Mouse (Mus musculus) hindbrain, embryonic 16.5 days (tissue): ENCODE data around the gene Ucn3. TPM values are rescaled to one million over a fixed set of nuclear protein-coding genes. Genes with fewer than 3 reads are reported as not detected.

Experiments used
- ATAC-seq: fragments of 200-750 bp; cut with Nextera tagmentation; 2 replicates; pipeline ENCODE4 v1.8.0; 2017; ENCODE audit warnings: moderate TSS enrichment, moderate library complexity
- H3K27ac ChIP-seq: fragments of 300-500 bp; sonication (generic); 2 replicates; pipeline ENCODE4 v1.5.1; 2014; ENCODE audit warnings: low read depth, mild to moderate bottlenecking, control low read depth, low read length, moderate library complexity
- H3K27me3 ChIP-seq: fragments of 300-500 bp; sonication (generic); replicated peaks from 2 replicates; pipeline ENCODE4 v1.6.1; 2014; ENCODE audit warnings: low read length; ENCODE audit not compliant: control insufficient read depth, insufficient read depth
- H3K36me3 ChIP-seq: fragments of 300-500 bp; sonication (generic); 2 replicates; pipeline ENCODE4 v1.6.1; 2014; ENCODE audit warnings: mild to moderate bottlenecking, low read length, moderate library complexity, mixed read lengths; ENCODE audit not compliant: control insufficient read depth, insufficient read depth
- H3K4me1 ChIP-seq: fragments of 300-500 bp; sonication (generic); 2 replicates; pipeline ENCODE4 v1.6.1; 2014; ENCODE audit warnings: low read depth, low read length; ENCODE audit not compliant: control insufficient read depth, insufficient read depth
- H3K4me2 ChIP-seq: fragments of 300-500 bp; sonication (generic); 2 replicates; pipeline ENCODE4 v1.6.1; 2014; ENCODE audit warnings: mild to moderate bottlenecking, low read length, control low read depth, moderate library complexity
- H3K4me3 ChIP-seq: fragments of 300-500 bp; sonication (generic); 2 replicates; pipeline ENCODE4 v1.5.1; 2014; ENCODE audit warnings: mild to moderate bottlenecking, low read length, control low read depth, moderate library complexity
- H3K9ac ChIP-seq: fragments of 300-500 bp; sonication (generic); 2 replicates; pipeline ENCODE4 v1.6.1; 2014; ENCODE audit warnings: low read depth, mild to moderate bottlenecking, control low read depth, low read length, moderate library complexity
- H3K9me3 ChIP-seq: fragments of 300-500 bp; sonication (generic); 2 replicates; pipeline ENCODE4 v1.6.1; 2014; ENCODE audit warnings: mild to moderate bottlenecking, low read length, moderate library complexity; ENCODE audit not compliant: control insufficient read depth
- WGBS: fragments of 180-500 bp; shearing (Covaris S2); extraction: QIAGEN DNeasy Blood & Tissue Kit; methylation state at CpG from one replicate; pipeline ENCODE4 v1.1.7; 2014; 5-methylcytosine and 5-hydroxymethylcytosine counted together
- microRNA-seq: library from miRNA; unstranded; fragments of <30 nt; microRNA quantifications from one replicate; pipeline ENCODE4, GENCODE M21; 2017
- polyA plus RNA-seq: library from polyadenylated mRNA; unstranded; fragments of >200 nt; fragmentation: Nextera tagmentation; extraction: Ambion mirVana; gene quantifications from 2 replicates; pipeline ENCODE4 v1.2.1, GENCODE M21; 2015

Ucn3 gene
- polyA plus RNA-seq, 1 experiment from 2014 or later = 0.20 TPM

- no peak overlapping the region for H3K9ac ChIP-seq
- H3K27me3 ChIP-seq = peaks cover 4% of the 10 kb centered on the region; the same call in 1 of the 2 replicates
- H3K9me3 ChIP-seq = no peaks in the 10 kb centered on the region
- 85% methylated on average over 8 of the region's 8 CpGs for WGBS
- H3K36me3 ChIP-seq = no peaks in the 10 kb centered on the region
- no peak overlapping the region for H3K4me2 ChIP-seq
- ATAC-seq = no peak
- peaks cover 3% of the 10 kb centered on the region for H3K4me1 ChIP-seq
- no peak overlapping the region for H3K4me3 ChIP-seq
- no peak overlapping the region for H3K27ac ChIP-seq
These were observed 49.7 kb downstream of the Ucn3 start for GRCm38 (mm10) chr13:3895397-3895980.

GRCm38 (mm10) chr13:3894549-3894948, 50.6 kb downstream of the Ucn3 start:
- H3K36me3 ChIP-seq = no peaks in the 10 kb centered on the region
- no peak for ATAC-seq
- H3K4me2 ChIP-seq = no peak overlapping the region
- H3K9me3 ChIP-seq = no peaks in the 10 kb centered on the region
- WGBS = 76% methylated on average over 8 of the region's 8 CpGs
- H3K9ac ChIP-seq = no peak overlapping the region
- peaks cover 4% of the 10 kb centered on the region; the same call in 1 of the 2 replicates for H3K27me3 ChIP-seq
- H3K4me3 ChIP-seq = no peak overlapping the region
- no peak overlapping the region for H3K27ac ChIP-seq
- peaks cover 3% of the 10 kb centered on the region for H3K4me1 ChIP-seq

- Histone ChIP-seq H3K4me2 (peak overlapping the region; percentile 93), H3K27ac (0 out of 2 replicates have a peak overlapping the region, but pooled peaks have one; percentile 39), H3K27me3 (peaks cover 4% of the 10 kb centered on the region; the same call in 1 of the 2 replicates), H3K9me3 (no peaks in the 10 kb centered on the region), H3K4me1 (peaks cover 3% of the 10 kb centered on the region), H3K4me3 (peak overlapping the region; percentile 57), H3K36me3 (no peaks in the 10 kb centered on the region), H3K9ac (peak overlapping the region; percentile 72)
- under 1% methylated on average over 35 of the region's 35 CpGs for WGBS
- ATAC-seq = peak; percentile 100
These were observed 51.9 kb downstream of the Ucn3 start for GRCm38 (mm10) chr13:3893126-3893734.

GRCm38 (mm10) chr13:3892601-3893000, 52.5 kb downstream of the Ucn3 start:
- H3K4me1 ChIP-seq = peaks cover 3% of the 10 kb centered on the region
- no peak overlapping the region for H3K27ac ChIP-seq
- peak overlapping the region; percentile 57 for H3K4me3 ChIP-seq
- H3K27me3 ChIP-seq = peaks cover 4% of the 10 kb centered on the region; the same call in 1 of the 2 replicates
- 21% methylated on average over 7 of the region's 7 CpGs for WGBS
- ATAC-seq = no peak
- H3K9me3 ChIP-seq = no peaks in the 10 kb centered on the region
- H3K4me2 ChIP-seq = peak overlapping the region; percentile 93
- no peak overlapping the region for H3K9ac ChIP-seq
- no peaks in the 10 kb centered on the region; the same call in 1 of the 2 replicates for H3K36me3 ChIP-seq

- H3K9me3 ChIP-seq = no peaks in the 10 kb centered on the region
- H3K27ac ChIP-seq = no peak overlapping the region
- peaks cover 6% of the 10 kb centered on the region; the same call in 1 of the 2 replicates for H3K36me3 ChIP-seq
- peaks cover 4% of the 10 kb centered on the region; the same call in 1 of the 2 replicates for H3K27me3 ChIP-seq
- H3K4me2 ChIP-seq = peak overlapping the region; percentile 10; the same call in 1 of the 2 replicates
- H3K4me1 ChIP-seq = peaks cover 3% of the 10 kb centered on the region
- no peak for ATAC-seq
- WGBS = 57% methylated on average over 8 of the region's 8 CpGs
- no peak overlapping the region for H3K4me3 ChIP-seq
- no peak overlapping the region for H3K9ac ChIP-seq
These were observed 53.6 kb downstream of the Ucn3 start for GRCm38 (mm10) chr13:3891479-3892087.

Small RNAs within 50 kb of the gene (microRNA-seq; reads per million reads assigned to microRNA genes)
- gene Gm22460 = not detected

Other genes starting within 250 kb of the Ucn3 start
- not detected in 2 replicates for gene Calml3, start 141.0 kb downstream of the Ucn3 start, polyA plus RNA-seq
- gene Calm4, start 107.6 kb downstream of the Ucn3 start, polyA plus RNA-seq = 0.17 and 0.18 TPM in 2 replicates
- not detected in 2 replicates for gene Calm5, start 91.2 kb downstream of the Ucn3 start, polyA plus RNA-seq
- gene Net1, start 27.1 kb downstream of the Ucn3 start, polyA plus RNA-seq = 11.7 and 12.9 TPM in 2 replicates
- gene Tubal3, start 27.1 kb downstream of the Ucn3 start, polyA plus RNA-seq = not detected in 2 replicates
- 0.85 and 1.3 TPM in 2 replicates for gene Akr1c14, start 103.7 kb upstream of the Ucn3 start, polyA plus RNA-seq
- gene Akr1c18, start 205.3 kb upstream of the Ucn3 start, polyA plus RNA-seq = not detected in 2 replicates
- 4.1 and 5.4 TPM in 2 replicates for gene Akr1c13, start 245.8 kb upstream of the Ucn3 start, polyA plus RNA-seq